Mouse (Mus musculus) kidney, postnatal 10 days (tissue): ENCODE measurements at regions not wholly inside any gene's neighbourhood (a gene's known extent, or its start where the extent isn't known, plus 50 kb on each side); places are given as distances from the start of the nearest gene placed in this dataset.
A peak's percentile ranks its signal among the peaks of the same experiment; 100 is the strongest.

Source experiments
- DNase-seq: peaks from one replicate; pipeline ENCODE4 v3.0.0; 2021; ENCODE audit warnings: mixed read lengths

- no peak for DNase-seq
These were observed 115.4 kb upstream of the Smad1 start for GRCm38 (mm10) chr8:79514655-79515278.

- no peak for DNase-seq
These were observed 109.3 kb upstream of the Smad1 start for GRCm38 (mm10) chr8:79508597-79508996.

DNA sequence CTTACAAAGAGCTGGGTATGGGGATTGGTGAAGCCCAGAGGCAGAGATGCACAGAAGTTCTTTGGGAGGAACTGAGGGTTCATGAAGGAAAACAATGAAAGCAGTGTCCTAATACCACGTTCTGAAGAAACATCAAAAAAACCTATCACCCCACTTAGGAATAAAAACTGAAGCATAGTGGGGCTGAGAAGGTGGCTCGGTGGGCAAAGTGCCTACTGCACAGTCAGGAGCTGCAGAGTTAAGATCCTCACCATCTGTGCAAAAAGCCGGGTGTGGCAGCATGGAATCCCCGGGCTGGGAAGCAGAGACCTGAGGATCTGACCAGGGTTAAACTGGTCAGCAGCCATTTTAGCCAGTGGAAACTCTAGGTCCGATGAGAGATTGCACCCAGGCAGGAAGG lies 106.1 kb upstream of the Smad1 start:
- no peak for DNase-seq

DNA sequence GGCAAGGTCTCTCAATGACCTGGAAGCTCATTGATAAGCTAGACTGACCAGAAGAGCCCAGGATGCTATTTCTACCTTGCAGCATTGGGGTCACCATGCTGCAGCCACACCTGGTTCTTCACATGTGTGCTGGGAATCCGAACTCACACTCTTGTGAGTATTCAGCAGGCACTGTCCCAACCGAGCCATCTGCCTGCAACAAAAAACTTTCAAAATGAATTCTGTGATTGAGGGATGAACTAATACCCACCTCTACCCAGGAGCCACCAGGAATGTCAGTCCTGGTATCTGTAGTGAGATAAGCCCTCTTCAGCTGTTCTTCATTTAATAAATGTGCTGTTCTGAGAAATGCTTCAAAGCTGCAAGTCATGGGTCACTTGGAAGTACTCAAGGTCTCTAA lies 104.6 kb upstream of the Smad1 start:
- no peak for DNase-seq

- no peak for DNase-seq
These were observed 102.7 kb upstream of the Smad1 start for GRCm38 (mm10) chr8:79502062-79502461.

DNA sequence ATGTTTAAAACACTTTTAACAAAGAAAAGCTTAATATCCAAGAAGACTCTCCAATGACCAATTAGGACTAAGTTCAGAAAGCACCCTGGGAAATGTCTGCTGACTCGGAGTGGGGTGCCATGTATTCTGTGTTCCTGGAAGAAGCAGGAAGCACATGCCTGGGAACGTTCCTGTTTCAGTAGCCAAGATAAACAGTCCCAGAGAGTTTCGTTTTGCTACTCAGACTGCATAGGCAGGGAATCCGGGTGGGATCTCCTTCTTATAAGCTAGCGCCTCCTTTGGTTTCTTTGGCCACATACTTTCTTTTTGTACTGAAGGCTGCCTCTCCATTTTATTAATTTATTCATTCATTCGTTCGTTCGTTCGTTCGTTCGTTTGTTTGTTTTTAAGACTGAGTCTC lies 101.9 kb upstream of the Smad1 start:
- DNase-seq: peak; percentile 39

GRCm38 (mm10) chr8:79499258-79499657 lies 99.9 kb upstream of the Smad1 start:
- DNase-seq: no peak

GRCm38 (mm10) chr8:79498611-79499010 lies 99.3 kb upstream of the Smad1 start:
- DNase-seq: no peak

- DNase-seq: no peak
These were observed 91.9 kb upstream of the Smad1 start for GRCm38 (mm10) chr8:79491156-79491698.

DNA sequence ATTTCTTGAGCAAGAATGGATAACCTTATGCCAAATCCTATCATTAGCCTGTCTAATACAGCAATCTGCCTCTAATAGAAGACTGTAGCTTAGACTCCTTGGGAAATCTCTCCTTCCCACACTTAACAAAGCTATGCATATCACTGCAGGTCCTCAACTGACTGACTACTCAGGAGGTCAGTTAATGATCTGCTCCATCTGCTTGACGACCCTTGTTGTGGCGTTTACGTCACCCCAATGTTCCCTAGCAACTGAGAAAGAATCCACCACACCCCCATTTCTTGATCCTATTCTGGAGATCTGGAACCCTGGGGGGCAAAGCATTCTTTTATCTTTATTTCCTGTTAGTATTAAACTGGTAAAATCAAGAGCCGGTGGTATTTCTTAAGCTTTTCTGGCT lies 91.4 kb upstream of the Smad1 start:
- no peak for DNase-seq

DNA sequence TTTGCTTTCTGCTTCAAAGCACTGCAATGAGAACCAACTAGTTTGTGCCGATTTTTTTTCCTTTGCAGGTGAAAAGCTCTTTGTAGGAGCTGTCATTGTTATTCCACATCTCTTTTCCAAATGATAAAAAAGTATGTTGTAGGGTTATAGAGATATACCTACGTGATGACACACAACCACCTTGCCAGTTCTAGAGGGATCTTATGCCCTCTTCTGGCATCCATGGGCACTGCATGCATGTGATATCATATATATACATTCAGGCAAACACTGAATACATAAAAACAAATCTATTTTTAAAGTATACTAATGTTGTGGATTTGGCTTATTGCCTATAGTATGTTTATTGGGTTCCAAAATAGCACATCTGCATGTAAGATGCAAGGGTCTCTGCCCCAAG lies 89.5 kb upstream of the Smad1 start:
- peak; percentile 65 for DNase-seq

DNA sequence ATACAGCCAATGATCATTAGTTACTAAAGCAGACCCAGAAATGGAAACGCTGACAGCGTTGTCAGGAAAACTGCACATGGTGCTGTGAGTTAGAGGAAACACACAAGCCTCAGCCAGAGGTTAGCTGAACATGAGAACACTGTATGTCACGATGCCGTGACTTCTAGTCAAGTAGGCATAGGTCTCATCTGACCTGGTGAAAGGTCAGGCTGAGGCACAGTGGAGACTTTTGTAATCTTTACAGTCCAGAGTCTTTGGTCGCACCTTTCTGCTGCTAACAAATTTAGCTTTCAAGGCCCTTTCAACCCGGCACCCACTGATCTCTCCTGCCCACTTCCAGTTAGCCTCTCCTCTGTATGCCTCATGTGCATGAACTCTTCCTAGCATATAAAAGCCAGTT lies 88.3 kb upstream of the Smad1 start:
- DNase-seq: no peak

DNA sequence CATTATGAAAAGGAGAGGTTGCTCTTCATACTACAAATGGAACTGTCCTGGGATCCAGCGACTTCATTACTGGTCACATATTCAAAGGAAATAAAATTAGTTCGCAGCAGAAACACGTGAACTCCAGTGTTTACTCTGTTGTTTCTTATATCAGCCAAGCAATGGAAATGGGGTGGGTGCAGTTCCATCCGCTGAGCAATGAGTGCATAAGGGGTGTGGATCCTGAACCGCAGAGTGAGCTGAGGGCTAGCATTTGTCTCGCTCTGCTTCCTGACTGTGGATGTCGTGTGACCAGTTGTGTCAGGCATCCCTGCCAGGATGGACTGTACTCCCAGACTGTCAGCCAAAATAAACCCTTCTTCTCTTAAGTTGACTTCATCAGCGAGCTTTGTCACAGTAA lies 80.0 kb upstream of the Smad1 start:
- DNase-seq: no peak

- DNase-seq: no peak
These were observed 76.7 kb upstream of the Smad1 start for GRCm38 (mm10) chr8:79476012-79476411.

DNA sequence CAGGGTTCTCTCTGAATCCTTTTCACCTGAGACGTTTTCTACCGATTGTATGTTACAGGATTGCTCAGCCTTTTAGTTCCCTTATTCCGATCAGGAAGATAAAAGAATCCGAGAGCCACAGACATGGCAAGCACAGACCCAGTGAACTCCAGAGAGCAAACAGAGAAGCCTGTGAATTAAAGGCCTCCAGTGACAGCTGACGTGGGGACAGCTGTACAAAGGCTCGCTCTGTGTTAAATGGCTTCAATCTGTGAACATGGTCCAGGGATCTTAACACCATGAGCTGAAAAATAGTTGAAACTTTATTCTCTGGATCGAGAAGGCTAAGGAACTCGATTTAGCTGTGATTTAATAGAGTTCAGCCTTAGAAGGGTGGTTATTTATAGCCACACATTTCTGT lies 75.4 kb upstream of the Smad1 start:
- DNase-seq: no peak

DNA sequence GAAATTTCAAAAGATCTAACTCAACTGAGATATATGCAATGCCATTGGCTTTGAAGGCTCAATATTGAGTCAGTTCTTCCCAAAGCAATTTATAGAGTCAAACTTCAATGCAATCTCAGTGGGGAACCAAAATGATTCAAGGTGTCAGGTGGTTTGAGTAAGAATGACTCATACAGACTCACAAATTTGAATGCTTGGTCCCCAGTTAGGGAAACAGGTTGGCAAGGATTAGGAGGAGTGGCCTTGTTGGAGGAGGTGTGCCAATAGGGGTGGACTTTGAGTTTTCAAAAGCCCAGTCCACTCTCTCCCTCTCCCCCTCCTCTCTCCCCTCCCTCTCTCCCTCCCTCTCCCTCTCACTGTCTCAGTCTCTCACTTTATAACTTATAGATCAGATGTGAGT lies 52.8 kb upstream of the Smad1 start:
- DNase-seq: no peak

DNA sequence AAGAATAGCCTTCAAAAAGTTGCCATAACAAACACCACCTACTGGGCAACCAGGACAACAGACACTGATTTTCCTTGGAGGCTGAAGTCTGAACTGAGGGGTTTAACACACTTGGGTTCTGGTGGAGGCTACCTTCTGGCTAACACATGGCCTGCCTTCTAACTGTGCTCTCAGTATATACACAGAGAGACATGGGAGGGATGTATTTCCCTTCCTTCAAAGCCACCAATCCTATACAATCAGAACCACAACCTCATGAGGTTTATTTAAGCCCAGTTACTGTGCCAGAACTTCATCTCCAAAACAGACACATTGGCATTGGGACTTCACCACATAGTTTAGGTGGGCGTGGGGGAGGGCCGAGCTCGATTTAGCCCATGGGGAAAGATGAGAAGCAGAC lies 50.1 kb upstream of the Smad1 start:
- no peak for DNase-seq
